Mouse (Mus musculus) hindbrain, embryonic 11.5 days (tissue): Measurements from ENCODE around the gene Rasa3. TPM values are rescaled to one million over a fixed set of nuclear protein-coding genes. Genes with fewer than 3 reads are reported as not detected.

Experiments
- ATAC-seq: fragments of 200-750 bp; cut with Nextera tagmentation; 2 replicates; pipeline ENCODE4 v1.8.0; 2017; ENCODE audit warnings: mild to moderate bottlenecking, moderate TSS enrichment, moderate library complexity; ENCODE audit not compliant: low FRiP score
- DNase-seq: peaks from one replicate; pipeline ENCODE4 v3.0.0-alpha.2; 2015; ENCODE audit warnings: low spot score
- H3K27ac ChIP-seq: fragments of 300-500 bp; sonication (generic); 2 replicates; pipeline ENCODE4 v1.5.1; 2014; ENCODE audit warnings: mild to moderate bottlenecking, low read depth, low read length
- H3K27me3 ChIP-seq: fragments of 300-500 bp; sonication (generic); 2 replicates; pipeline ENCODE4 v1.6.1; 2014; ENCODE audit warnings: mild to moderate bottlenecking, low read length, moderate library complexity, mixed read lengths; ENCODE audit not compliant: control insufficient read depth, insufficient read depth
- H3K36me3 ChIP-seq: fragments of 300-500 bp; sonication (generic); 2 replicates; pipeline ENCODE4 v1.6.1; 2014; ENCODE audit warnings: mild to moderate bottlenecking, low read length, moderate library complexity, mixed read lengths; ENCODE audit not compliant: control insufficient read depth, insufficient read depth
- H3K4me1 ChIP-seq: fragments of 300-500 bp; sonication (generic); replicated peaks from 2 replicates; pipeline ENCODE4 v1.6.1; 2014; ENCODE audit warnings: low read length, mixed read lengths; ENCODE audit not compliant: control insufficient read depth, insufficient read depth
- H3K4me2 ChIP-seq: fragments of 300-500 bp; sonication (generic); replicated peaks from 2 replicates; pipeline ENCODE4 v1.6.1; 2014; ENCODE audit warnings: mild to moderate bottlenecking, low read depth, low read length
- H3K4me3 ChIP-seq: fragments of 300-500 bp; sonication (generic); 2 replicates; pipeline ENCODE4 v1.5.1; 2014; ENCODE audit warnings: low read depth, low read length
- H3K9ac ChIP-seq: fragments of 300-500 bp; sonication (generic); 2 replicates; pipeline ENCODE4 v1.6.1; 2014; ENCODE audit warnings: low read depth, low read length
- H3K9me3 ChIP-seq: fragments of 300-500 bp; sonication (generic); 2 replicates; pipeline ENCODE4 v1.6.1; 2016; ENCODE audit warnings: low read length; ENCODE audit not compliant: control insufficient read depth
- WGBS: fragments of 180-500 bp; shearing (Covaris S2); extraction: QIAGEN DNeasy Blood & Tissue Kit; methylation state at CpG from one replicate; pipeline ENCODE4 v1.1.7; 2014; 5-methylcytosine and 5-hydroxymethylcytosine counted together
- polyA plus RNA-seq: library from polyadenylated mRNA; unstranded; fragments of >200 nt; fragmentation: Nextera tagmentation; extraction: Ambion mirVana; gene quantifications from 2 replicates; pipeline ENCODE4 v1.2.1, GENCODE M21; 2014

Rasa3 gene
- polyA plus RNA-seq, 1 experiment from 2014 or later, result 19.4 TPM

GRCm38 (mm10) chr8:13689331-13689730 lies 11.9 kb upstream of the Rasa3 start:
- H3K4me3 ChIP-seq, result no peak overlapping the region
- no peak overlapping the region for H3K9ac ChIP-seq
- WGBS, result 88% methylated on average over 5 of the region's 5 CpGs
- H3K4me1 ChIP-seq, result no peaks in the 10 kb centered on the region
- no peak overlapping the region for H3K4me2 ChIP-seq
- H3K36me3 ChIP-seq, result no peaks in the 10 kb centered on the region
- H3K27me3 ChIP-seq, result no peaks in the 10 kb centered on the region
- DNase-seq (no peak), ATAC-seq (no peak)
- no peaks in the 10 kb centered on the region; the same call in 1 of the 2 replicates for H3K9me3 ChIP-seq
- no peak overlapping the region for H3K27ac ChIP-seq

DNA sequence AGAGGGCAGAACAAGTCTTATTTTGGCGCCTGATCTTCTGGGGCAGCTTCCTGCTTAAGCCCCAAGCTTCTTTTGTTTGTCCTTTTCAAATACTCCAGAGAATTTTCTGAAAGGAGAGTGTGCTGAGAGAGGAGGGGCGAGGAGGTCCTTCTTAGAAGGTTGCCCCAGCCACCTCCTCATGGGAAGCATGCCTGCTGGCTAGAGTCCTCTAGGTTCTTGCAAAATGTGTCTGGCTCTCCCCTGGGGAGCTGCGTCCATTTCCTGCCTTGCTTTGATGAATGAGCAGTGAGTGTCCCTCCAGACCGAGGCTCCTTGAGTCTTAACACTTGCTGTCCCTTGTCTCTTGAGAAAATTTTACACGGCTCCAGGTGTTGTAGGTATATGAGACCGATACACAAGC lies 11.1 kb upstream of the Rasa3 start:
- DNase-seq (no peak), ATAC-seq (no peak)
- no peaks in the 10 kb centered on the region for H3K36me3 ChIP-seq
- no peak overlapping the region for H3K4me2 ChIP-seq
- H3K9ac ChIP-seq, result no peak overlapping the region
- 54% methylated on average over 6 of the region's 6 CpGs for WGBS
- H3K4me3 ChIP-seq, result no peak overlapping the region
- H3K27ac ChIP-seq, result no peak overlapping the region
- no peaks in the 10 kb centered on the region for H3K27me3 ChIP-seq
- H3K4me1 ChIP-seq, result no peaks in the 10 kb centered on the region
- H3K9me3 ChIP-seq, result no peaks in the 10 kb centered on the region; the same call in 1 of the 2 replicates

GRCm38 (mm10) chr8:13687941-13688340 lies 10.5 kb upstream of the Rasa3 start:
- H3K4me2 ChIP-seq, result no peak overlapping the region
- no peak overlapping the region for H3K27ac ChIP-seq
- no peak overlapping the region for H3K9ac ChIP-seq
- 86% methylated on average over 4 of the region's 4 CpGs for WGBS
- DNase-seq (no peak), ATAC-seq (no peak)
- H3K36me3 ChIP-seq, result no peaks in the 10 kb centered on the region
- H3K4me1 ChIP-seq, result no peaks in the 10 kb centered on the region
- H3K4me3 ChIP-seq, result no peak overlapping the region
- no peaks in the 10 kb centered on the region for H3K27me3 ChIP-seq
- H3K9me3 ChIP-seq, result no peaks in the 10 kb centered on the region; the same call in 1 of the 2 replicates

DNA sequence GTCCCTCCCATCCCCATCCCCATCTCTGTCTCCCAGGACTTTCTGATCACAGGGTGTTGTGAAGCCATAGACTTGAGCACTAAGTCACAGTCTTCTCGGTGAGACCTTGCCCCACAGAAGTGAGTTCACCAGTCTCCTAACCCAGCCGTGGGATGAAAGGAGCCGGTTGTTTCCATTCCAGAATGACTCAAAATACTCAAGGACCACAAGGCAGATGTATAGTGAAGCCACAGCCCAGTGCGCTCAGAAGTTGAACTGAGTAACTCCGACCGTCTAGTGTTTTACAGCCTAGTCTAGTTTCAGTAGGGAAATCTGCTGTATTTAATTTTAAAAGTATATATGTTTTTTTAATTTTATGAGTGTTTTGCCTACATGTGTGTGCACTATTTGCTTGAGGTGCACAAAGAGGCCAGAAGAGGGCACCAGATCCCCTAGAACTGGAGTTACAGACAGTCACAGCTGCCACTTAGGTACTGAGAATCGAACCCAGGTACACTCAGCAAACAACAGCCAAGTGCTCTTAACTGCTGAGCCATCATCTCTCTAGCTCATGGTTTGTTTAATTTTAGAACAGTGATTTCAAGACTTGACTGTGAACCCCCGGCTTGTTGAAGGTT lies 9.8 kb upstream of the Rasa3 start:
- no peak for DNase-seq
- no peak overlapping the region for H3K4me3 ChIP-seq
- 95% methylated on average over 8 of the region's 8 CpGs for WGBS
- H3K27me3 ChIP-seq, result no peaks in the 10 kb centered on the region
- no peak overlapping the region for H3K9ac ChIP-seq
- no peaks in the 10 kb centered on the region for H3K36me3 ChIP-seq
- H3K9me3 ChIP-seq, result no peaks in the 10 kb centered on the region; the same call in 1 of the 2 replicates
- no peak for ATAC-seq
- H3K27ac ChIP-seq, result no peak overlapping the region
- no peaks in the 10 kb centered on the region for H3K4me1 ChIP-seq
- no peak overlapping the region for H3K4me2 ChIP-seq

DNA sequence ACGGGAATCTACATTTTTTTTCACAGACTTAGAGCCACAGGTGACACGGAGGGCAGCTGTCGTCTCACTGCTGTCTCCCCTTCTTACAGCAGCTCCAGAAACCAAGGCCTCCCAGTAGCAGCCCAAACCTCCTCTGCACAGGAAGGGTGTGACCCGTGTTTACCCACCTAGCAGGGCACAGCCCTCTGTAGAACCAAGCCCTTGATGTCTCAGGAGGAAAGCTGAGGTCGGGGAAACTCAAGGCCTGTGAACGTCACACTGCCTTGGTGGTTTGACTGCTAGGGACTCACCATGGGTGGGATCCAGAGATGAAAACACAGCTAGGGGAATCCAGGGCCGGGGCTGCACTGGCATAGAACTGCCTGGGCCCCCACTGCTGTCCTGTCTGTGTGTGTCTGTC lies 9.0 kb upstream of the Rasa3 start:
- 70% methylated on average over 7 of the region's 7 CpGs for WGBS
- no peak overlapping the region for H3K4me2 ChIP-seq
- H3K9me3 ChIP-seq, result no peaks in the 10 kb centered on the region; the same call in 1 of the 2 replicates
- H3K27ac ChIP-seq, result no peak overlapping the region
- ATAC-seq, result no peak
- no peaks in the 10 kb centered on the region for H3K27me3 ChIP-seq
- H3K4me1 ChIP-seq, result no peaks in the 10 kb centered on the region
- no peaks in the 10 kb centered on the region for H3K36me3 ChIP-seq
- no peak for DNase-seq
- no peak overlapping the region for H3K9ac ChIP-seq
- H3K4me3 ChIP-seq, result no peak overlapping the region

DNA sequence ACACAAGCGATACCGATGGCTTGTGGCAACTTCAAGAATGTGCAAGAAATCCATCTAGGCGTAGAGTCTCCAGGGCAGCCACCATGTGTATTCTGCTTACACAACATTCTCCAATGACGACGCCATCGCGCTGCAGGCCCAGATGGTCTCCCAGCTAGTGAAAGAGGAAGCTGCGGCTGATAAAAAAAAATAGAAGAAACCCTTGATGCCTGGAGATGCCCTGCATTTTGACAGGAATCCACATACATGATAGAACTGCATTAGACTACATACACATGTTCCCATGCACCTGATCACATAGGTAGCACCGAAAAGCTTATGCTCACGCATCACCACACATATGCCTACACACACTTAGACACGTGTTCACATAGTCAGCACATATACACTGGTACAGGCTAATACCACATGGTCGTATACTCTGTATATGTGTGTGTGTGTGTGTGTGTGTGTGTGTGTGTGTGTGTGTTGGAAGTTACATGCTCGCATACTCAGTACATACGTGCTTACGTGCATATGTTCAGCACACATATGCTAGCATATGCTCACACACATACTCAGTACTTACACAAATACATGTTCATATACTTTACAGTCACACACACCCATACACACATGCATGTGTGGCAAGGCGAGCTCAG lies 8.4 kb upstream of the Rasa3 start:
- H3K4me3 ChIP-seq, result no peak overlapping the region
- no peaks in the 10 kb centered on the region; the same call in 1 of the 2 replicates for H3K9me3 ChIP-seq
- H3K27ac ChIP-seq, result no peak overlapping the region
- DNase-seq (no peak), ATAC-seq (no peak)
- no peaks in the 10 kb centered on the region for H3K4me1 ChIP-seq
- no peaks in the 10 kb centered on the region for H3K27me3 ChIP-seq
- no peak overlapping the region for H3K9ac ChIP-seq
- no peak overlapping the region for H3K4me2 ChIP-seq
- no peaks in the 10 kb centered on the region for H3K36me3 ChIP-seq
- 85% methylated on average over 16 of the region's 16 CpGs for WGBS

GRCm38 (mm10) chr8:13684131-13684530 lies 6.7 kb upstream of the Rasa3 start:
- no peaks in the 10 kb centered on the region for H3K4me1 ChIP-seq

GRCm38 (mm10) chr8:13678182-13678581 lies 779 bp upstream of the Rasa3 start:
- no peaks in the 10 kb centered on the region for H3K9me3 ChIP-seq
- H3K27ac ChIP-seq, result no peak overlapping the region
- ATAC-seq, result no peak
- 49% methylated on average over 8 of the region's 8 CpGs for whole genome bisulfite sequencing
- peak overlapping the region; percentile 67; the same call in 1 of the 2 replicates for H3K4me3 ChIP-seq
- peak overlapping the region; percentile 84 for H3K4me2 ChIP-seq
- H3K4me1 ChIP-seq, result no peaks in the 10 kb centered on the region
- no peaks in the 10 kb centered on the region; the same call in 1 of the 2 replicates for H3K27me3 ChIP-seq
- H3K36me3 ChIP-seq, result no peaks in the 10 kb centered on the region
- DNase-seq, result no peak
- H3K9ac ChIP-seq, result 0 out of 2 replicates have a peak overlapping the region, but pooled peaks have one; percentile 1

More at GRCm38 (mm10) chr8:13684131-13684530, 6.7 kb upstream of the Rasa3 start:
- ATAC-seq (no peak), DNase-seq (no peak)
- Histone ChIP-seq H3K27me3 (no peaks in the 10 kb centered on the region), H3K27ac (no peak overlapping the region), H3K9ac (no peak overlapping the region), H3K4me2 (no peak overlapping the region), H3K4me3 (no peak overlapping the region), H3K36me3 (no peaks in the 10 kb centered on the region), H3K9me3 (no peaks in the 10 kb centered on the region; the same call in 1 of the 2 replicates)
- WGBS, result 69% methylated on average over 7 of the region's 7 CpGs
